Mouse (Mus musculus): Measurements from ENCODE around the gene Plxna4. TPM values are rescaled to one million over a fixed set of nuclear protein-coding genes. Genes with fewer than 3 reads are reported as not detected.

The Plxna4 gene
- polyA plus RNA-seq, 1 experiment from 2014 or later = 3.6 TPM

- Histone ChIP-seq H3K9ac (ENCODE audit: low read length) (no peak overlapping the region), H3K4me2 (no peak overlapping the region), H3K4me3 (ENCODE audit: low read depth, low read length) (no peak overlapping the region), H3K27me3 (ENCODE audit: control insufficient read depth, insufficient read depth, low read length) (no peaks in the 10 kb centered on the region), H3K9me3 (ENCODE audit: control insufficient read depth, low read length) (no peaks in the 10 kb centered on the region), H3K4me1 (ENCODE audit: control insufficient read depth, insufficient read depth, low read length) (no peaks in the 10 kb centered on the region), H3K27ac (ENCODE audit: low read depth, low read length) (no peak overlapping the region), H3K36me3 (ENCODE audit: control insufficient read depth, insufficient read depth, low read length) (no peaks in the 10 kb centered on the region)
- ATAC-seq (ENCODE audit: low FRiP score) (no peak), DNase-seq (ENCODE audit: low spot score, missing footprints) (no peak)
- 83% methylated on average over 8 of the region's 8 CpGs for WGBS
Observed at GRCm38 (mm10) chr6:32449237-32449963, 138.6 kb downstream of the Plxna4 start.

GRCm38 (mm10) chr6:32448787-32449186, 139.2 kb downstream of the Plxna4 start:
- 85% methylated on average over 3 of the region's 3 CpGs for WGBS
- H3K4me3 ChIP-seq (ENCODE audit: low read depth, low read length) = no peak overlapping the region
- no peaks in the 10 kb centered on the region for H3K9me3 ChIP-seq (ENCODE audit: control insufficient read depth, low read length)
- H3K27ac ChIP-seq (ENCODE audit: low read depth, low read length) = no peak overlapping the region
- ATAC-seq (ENCODE audit: low FRiP score) (no peak), DNase-seq (ENCODE audit: low spot score, missing footprints) (no peak)
- H3K4me2 ChIP-seq = no peak overlapping the region
- no peak overlapping the region for H3K9ac ChIP-seq (ENCODE audit: low read length)
- no peaks in the 10 kb centered on the region for H3K27me3 ChIP-seq (ENCODE audit: control insufficient read depth, insufficient read depth, low read length)
- no peaks in the 10 kb centered on the region for H3K4me1 ChIP-seq (ENCODE audit: control insufficient read depth, insufficient read depth, low read length)
- no peaks in the 10 kb centered on the region for H3K36me3 ChIP-seq (ENCODE audit: control insufficient read depth, insufficient read depth, low read length)

GRCm38 (mm10) chr6:32446276-32446675, 141.7 kb downstream of the Plxna4 start:
- no peaks in the 10 kb centered on the region for H3K9me3 ChIP-seq (ENCODE audit: control insufficient read depth, low read length)
- no peaks in the 10 kb centered on the region for H3K4me1 ChIP-seq (ENCODE audit: control insufficient read depth, insufficient read depth, low read length)
- WGBS = 80% methylated on average over 4 of the region's 4 CpGs
- DNase-seq (ENCODE audit: low spot score, missing footprints) (no peak), ATAC-seq (ENCODE audit: low FRiP score) (no peak)
- no peak overlapping the region for H3K27ac ChIP-seq (ENCODE audit: low read depth, low read length)
- H3K27me3 ChIP-seq (ENCODE audit: control insufficient read depth, insufficient read depth, low read length) = no peaks in the 10 kb centered on the region
- H3K9ac ChIP-seq (ENCODE audit: low read length) = no peak overlapping the region
- H3K4me2 ChIP-seq = no peak overlapping the region
- no peak overlapping the region for H3K4me3 ChIP-seq (ENCODE audit: low read depth, low read length)
- H3K36me3 ChIP-seq (ENCODE audit: control insufficient read depth, insufficient read depth, low read length) = no peaks in the 10 kb centered on the region

- H3K4me2 ChIP-seq = no peak overlapping the region
- H3K27ac ChIP-seq (ENCODE audit: low read depth, low read length) = no peak overlapping the region
- no peaks in the 10 kb centered on the region for H3K27me3 ChIP-seq (ENCODE audit: control insufficient read depth, insufficient read depth, low read length)
- no peaks in the 10 kb centered on the region for H3K4me1 ChIP-seq (ENCODE audit: control insufficient read depth, insufficient read depth, low read length)
- ATAC-seq (ENCODE audit: low FRiP score) (no peak), DNase-seq (ENCODE audit: low spot score, missing footprints) (no peak)
- WGBS = 86% methylated on average over 2 of the region's 2 CpGs
- H3K4me3 ChIP-seq (ENCODE audit: low read depth, low read length) = no peak overlapping the region
- no peaks in the 10 kb centered on the region for H3K9me3 ChIP-seq (ENCODE audit: control insufficient read depth, low read length)
- H3K9ac ChIP-seq (ENCODE audit: low read length) = no peak overlapping the region
- no peaks in the 10 kb centered on the region for H3K36me3 ChIP-seq (ENCODE audit: control insufficient read depth, insufficient read depth, low read length)
Observed at GRCm38 (mm10) chr6:32445246-32445645, 142.7 kb downstream of the Plxna4 start.

- H3K4me3 ChIP-seq (ENCODE audit: low read depth, low read length) = no peak overlapping the region
- no peaks in the 10 kb centered on the region for H3K36me3 ChIP-seq (ENCODE audit: control insufficient read depth, insufficient read depth, low read length)
- H3K4me2 ChIP-seq = no peak overlapping the region
- DNase-seq (ENCODE audit: low spot score, missing footprints) = no peak
- H3K4me1 ChIP-seq (ENCODE audit: control insufficient read depth, insufficient read depth, low read length) = no peaks in the 10 kb centered on the region
- H3K27me3 ChIP-seq (ENCODE audit: control insufficient read depth, insufficient read depth, low read length) = no peaks in the 10 kb centered on the region
- WGBS = 84% methylated on average over 2 of the region's 2 CpGs
- no peak for ATAC-seq (ENCODE audit: low FRiP score)
- no peak overlapping the region for H3K27ac ChIP-seq (ENCODE audit: low read depth, low read length)
- H3K9me3 ChIP-seq (ENCODE audit: control insufficient read depth, low read length) = no peaks in the 10 kb centered on the region
- H3K9ac ChIP-seq (ENCODE audit: low read length) = no peak overlapping the region
Observed at GRCm38 (mm10) chr6:32444393-32444792, 143.6 kb downstream of the Plxna4 start.

GRCm38 (mm10) chr6:32443679-32444078, 144.3 kb downstream of the Plxna4 start:
- Histone ChIP-seq H3K9ac (ENCODE audit: low read length) (no peak overlapping the region), H3K4me1 (ENCODE audit: control insufficient read depth, insufficient read depth, low read length) (no peaks in the 10 kb centered on the region), H3K4me3 (ENCODE audit: low read depth, low read length) (no peak overlapping the region), H3K27me3 (ENCODE audit: control insufficient read depth, insufficient read depth, low read length) (no peaks in the 10 kb centered on the region), H3K4me2 (no peak overlapping the region), H3K9me3 (ENCODE audit: control insufficient read depth, low read length) (no peaks in the 10 kb centered on the region), H3K36me3 (ENCODE audit: control insufficient read depth, insufficient read depth, low read length) (no peaks in the 10 kb centered on the region), H3K27ac (ENCODE audit: low read depth, low read length) (no peak overlapping the region)
- DNase-seq (ENCODE audit: low spot score, missing footprints) (no peak), ATAC-seq (ENCODE audit: low FRiP score) (no peak)
- 84% methylated on average over 1 of the region's 1 CpGs for WGBS

- H3K27me3 ChIP-seq (ENCODE audit: control insufficient read depth, insufficient read depth, low read length) = no peaks in the 10 kb centered on the region
- DNase-seq (ENCODE audit: low spot score, missing footprints) (peak; percentile 68), ATAC-seq (ENCODE audit: low FRiP score) (no peak)
- H3K4me1 ChIP-seq (ENCODE audit: control insufficient read depth, insufficient read depth, low read length) = no peaks in the 10 kb centered on the region
- H3K9ac ChIP-seq (ENCODE audit: low read length) = no peak overlapping the region
- H3K36me3 ChIP-seq (ENCODE audit: control insufficient read depth, insufficient read depth, low read length) = no peaks in the 10 kb centered on the region
- H3K4me3 ChIP-seq (ENCODE audit: low read depth, low read length) = no peak overlapping the region
- no peak overlapping the region for H3K4me2 ChIP-seq
- no peaks in the 10 kb centered on the region for H3K9me3 ChIP-seq (ENCODE audit: control insufficient read depth, low read length)
- 88% methylated on average over 2 of the region's 2 CpGs for WGBS
- H3K27ac ChIP-seq (ENCODE audit: low read depth, low read length) = no peak overlapping the region
Observed at GRCm38 (mm10) chr6:32439434-32439833, 148.6 kb downstream of the Plxna4 start.

- Histone ChIP-seq H3K9me3 (ENCODE audit: control insufficient read depth, low read length) (no peaks in the 10 kb centered on the region), H3K4me2 (no peak overlapping the region), H3K4me3 (ENCODE audit: low read depth, low read length) (no peak overlapping the region), H3K27ac (ENCODE audit: low read depth, low read length) (no peak overlapping the region), H3K27me3 (ENCODE audit: control insufficient read depth, insufficient read depth, low read length) (no peaks in the 10 kb centered on the region), H3K4me1 (ENCODE audit: control insufficient read depth, insufficient read depth, low read length) (no peaks in the 10 kb centered on the region), H3K36me3 (ENCODE audit: control insufficient read depth, insufficient read depth, low read length) (no peaks in the 10 kb centered on the region), H3K9ac (ENCODE audit: low read length) (no peak overlapping the region)
- ATAC-seq (ENCODE audit: low FRiP score) (no peak), DNase-seq (ENCODE audit: low spot score, missing footprints) (no peak)
- WGBS = 78% methylated on average over 6 of the region's 6 CpGs
Observed at GRCm38 (mm10) chr6:32437219-32437618, 150.8 kb downstream of the Plxna4 start.

GRCm38 (mm10) chr6:32423124-32423523, 164.9 kb downstream of the Plxna4 start:
- H3K27ac ChIP-seq (ENCODE audit: low read depth, low read length) = no peak overlapping the region
- no peak overlapping the region for H3K4me3 ChIP-seq (ENCODE audit: low read depth, low read length)
- H3K9ac ChIP-seq (ENCODE audit: low read length) = no peak overlapping the region
- no peaks in the 10 kb centered on the region for H3K36me3 ChIP-seq (ENCODE audit: control insufficient read depth, insufficient read depth, low read length)
- H3K27me3 ChIP-seq (ENCODE audit: control insufficient read depth, insufficient read depth, low read length) = no peaks in the 10 kb centered on the region
- WGBS = 92% methylated on average over 2 of the region's 2 CpGs
- H3K4me1 ChIP-seq (ENCODE audit: control insufficient read depth, insufficient read depth, low read length) = no peaks in the 10 kb centered on the region
- no peak overlapping the region for H3K4me2 ChIP-seq
- H3K9me3 ChIP-seq (ENCODE audit: control insufficient read depth, low read length) = no peaks in the 10 kb centered on the region
- no peak for DNase-seq (ENCODE audit: low spot score, missing footprints)
- no peak for ATAC-seq (ENCODE audit: low FRiP score)

Data from midbrain, embryonic 11.5 days (tissue).